Mouse (Mus musculus) bone marrow macrophage, adult 2 months (primary cell): ENCODE measurements around the gene Olfr323.

Experiments used
- CTCF ChIP-seq: IDR thresholded peaks from 2 replicates; pipeline ENCODE4 v1.5.1; 2012; ENCODE audit warnings: low read depth, mild to moderate bottlenecking, low read length, moderate library complexity
- POLR2A ChIP-seq: IDR thresholded peaks from 2 replicates; pipeline ENCODE4 v1.6.1; 2012; ENCODE audit warnings: mild to moderate bottlenecking, low read depth, low read length, borderline replicate concordance

DNA sequence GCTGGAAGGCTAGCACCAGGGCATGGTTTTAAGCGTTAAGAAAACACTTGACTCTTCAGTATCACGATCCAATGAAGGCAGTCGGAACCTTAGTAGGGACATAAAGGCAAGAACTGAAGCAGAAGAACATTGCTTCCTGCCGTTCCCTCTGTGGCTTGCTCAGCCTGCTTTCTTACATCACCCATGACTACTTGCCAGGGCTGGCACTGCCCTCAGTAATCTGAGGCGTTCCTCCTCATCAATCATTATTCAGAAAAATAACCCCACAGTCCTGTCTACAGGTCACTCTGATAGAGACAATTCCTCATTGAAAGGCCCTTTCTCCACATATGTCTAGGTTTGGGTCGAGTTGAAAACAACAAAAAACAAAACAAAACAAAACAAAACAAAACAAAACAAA lies 23.3 kb downstream of the Olfr323 start:
- TF ChIP-seq POLR2A (no peak), CTCF (no peak)
